Mouse (Mus musculus) left cerebral cortex, postnatal 14 days (tissue): Measurements from ENCODE around the gene Acaca. TPM values are rescaled to one million over a fixed set of nuclear protein-coding genes. Genes with fewer than 3 reads are reported as not detected.
A peak's percentile ranks its signal among the peaks of the same experiment; 100 is the strongest.
"Not testable (repeated sequence)": the region's sequence is repeated elsewhere in the genome, so short reads cannot be mapped to it uniquely, and the experiment has no call there.

Experiments
- DNase-seq, 2 experiments: peaks; one replicate each; pipeline ENCODE4 v3.0.0; 2021 to 2022; ENCODE audit warnings: low spot score in 2 of 2, mixed read lengths in 1 of 2
- intact Hi-C: fragments of 180-260 bp; cut with DNase I; formaldehyde crosslinking; loops from one replicate; pipeline ENCODE4 v1.15.1; 2025
- total RNA-seq, 2 experiments: library from RNA; stranded (reverse); gene quantifications; 2 replicates each; pipeline ENCODE4 v1.2.3; 2021

The Acaca gene
- total RNA-seq, 2 experiments from 2014 or later: 75.7 to 81.2 TPM

DNA sequence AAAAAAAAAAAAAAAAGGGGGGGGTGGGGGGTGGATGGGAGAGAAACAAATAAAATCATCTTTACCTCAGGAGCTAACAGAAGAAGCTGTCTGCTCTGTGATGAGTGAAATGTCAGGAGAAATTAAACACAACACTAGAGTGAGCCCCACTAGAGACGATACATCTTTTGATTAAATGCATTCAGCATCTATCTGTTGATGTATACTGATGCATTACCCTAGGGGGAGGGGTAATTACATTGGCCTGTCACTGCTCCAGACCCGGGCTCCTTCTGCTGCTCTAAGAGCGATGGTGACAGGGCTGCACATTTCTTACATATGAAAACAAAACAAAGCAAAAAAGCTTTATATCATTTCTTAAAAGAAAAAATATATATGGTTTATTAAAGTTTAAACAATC lies 163.8 kb downstream of the Acaca start:
- intact Hi-C loops: no loop called here
- DNase-seq: no peak

DNA sequence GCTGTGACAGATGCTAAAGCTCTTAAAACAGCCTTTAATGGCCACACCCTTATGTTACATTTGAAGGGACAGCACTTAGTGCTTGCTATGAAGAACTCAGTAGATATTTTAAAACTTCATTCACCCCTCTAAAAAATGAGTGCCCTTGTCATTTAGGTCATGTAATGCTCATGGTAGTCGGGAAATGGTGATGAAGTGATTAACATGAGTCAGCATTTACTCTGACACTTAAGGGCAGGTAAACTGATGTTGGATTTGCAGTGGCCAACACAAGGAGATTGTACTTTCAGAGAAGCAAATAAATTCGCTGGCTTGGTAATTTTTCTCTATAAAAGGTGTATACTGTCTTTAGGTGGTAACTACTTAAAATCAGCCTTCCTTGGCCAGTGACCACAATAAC lies 166.9 kb downstream of the Acaca start:
- intact Hi-C loops: no loop called here
- DNase-seq: no peak

DNA sequence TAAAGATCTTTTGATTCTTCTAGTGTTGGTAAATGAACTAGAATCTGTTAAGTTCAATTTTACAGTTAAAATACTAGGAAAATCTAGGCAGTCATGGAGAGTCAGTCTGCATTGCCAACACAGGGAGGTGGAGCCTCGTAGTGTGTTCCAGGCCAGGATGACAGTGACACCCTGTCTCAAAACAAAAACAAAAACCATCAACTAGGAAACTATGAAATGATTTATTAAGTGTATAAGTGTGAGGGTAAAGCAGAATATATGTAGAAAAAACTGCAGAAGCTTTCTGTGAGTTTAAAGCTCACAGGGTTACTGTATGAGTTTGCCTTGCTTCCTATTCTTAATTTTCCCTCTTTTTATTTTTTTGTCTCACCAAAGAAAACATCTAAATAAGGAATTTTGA lies 176.0 kb downstream of the Acaca start:
- intact Hi-C loops: no loop called here
- DNase-seq: no peak

DNA sequence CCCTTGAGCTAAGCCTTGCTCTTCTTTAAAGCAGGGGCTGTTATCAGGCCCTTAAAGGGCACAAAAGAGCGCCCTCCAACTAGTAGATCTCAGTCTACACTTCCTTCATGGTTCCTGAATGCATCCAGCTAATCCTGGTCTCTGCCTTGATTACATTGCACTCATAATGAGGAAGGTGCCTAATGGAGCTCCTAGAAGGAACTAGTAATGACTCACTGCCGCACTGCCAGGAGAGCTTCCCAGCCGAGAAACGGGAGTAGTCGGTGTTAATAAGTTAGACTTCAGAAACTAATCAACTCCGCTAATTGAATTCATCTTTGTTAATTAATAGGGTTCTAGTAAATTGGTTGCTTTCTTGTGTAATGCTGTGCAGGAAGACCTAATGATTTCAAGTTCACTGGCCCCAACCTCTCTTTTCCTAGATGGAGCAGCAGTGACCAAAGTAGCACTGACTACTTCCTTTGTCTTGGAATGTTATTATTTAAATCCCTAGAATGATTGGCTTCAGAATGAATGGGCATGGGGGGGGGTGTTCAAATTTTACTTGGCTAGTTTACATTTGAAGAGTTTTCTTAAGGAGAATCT lies 176.8 kb downstream of the Acaca start:
- intact Hi-C loops: no loop called here
- no peak for DNase-seq

DNA sequence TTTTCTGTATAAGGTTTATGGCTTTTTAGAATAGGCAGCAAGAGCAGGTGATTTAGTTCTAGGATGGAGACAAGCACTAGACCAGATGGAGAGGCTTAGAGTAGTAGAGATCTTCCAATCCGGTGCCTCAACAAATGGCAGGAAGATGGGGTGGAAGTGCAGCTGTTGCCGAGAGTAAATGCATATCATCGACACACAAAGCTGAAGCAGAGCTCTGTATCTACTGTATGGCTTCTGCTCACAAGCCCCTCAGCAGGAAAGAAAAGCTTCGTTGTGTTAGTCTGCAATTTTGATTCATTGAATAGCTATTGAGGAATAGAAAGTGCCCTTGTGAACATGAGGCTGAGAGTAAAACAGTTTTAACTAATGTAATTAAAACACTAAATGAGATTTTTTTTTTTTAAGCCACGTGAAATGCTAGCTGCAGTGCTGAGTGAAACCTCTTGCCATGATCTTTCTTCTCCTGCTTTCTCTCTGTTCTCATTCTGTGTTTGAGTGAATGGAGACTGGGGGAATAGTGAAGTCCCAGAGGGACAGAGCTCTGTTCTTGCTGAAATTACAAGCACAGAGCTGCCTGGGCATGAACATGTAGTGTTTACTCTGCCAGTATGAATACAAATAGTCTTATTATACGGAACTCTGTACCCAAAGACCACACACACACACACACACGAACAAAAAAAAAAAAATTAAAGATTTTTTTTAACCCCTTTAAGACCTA lies 194.7 kb downstream of the Acaca start:
- intact Hi-C loops: no loop called here
- DNase-seq: peak; percentile 7 to 14

DNA sequence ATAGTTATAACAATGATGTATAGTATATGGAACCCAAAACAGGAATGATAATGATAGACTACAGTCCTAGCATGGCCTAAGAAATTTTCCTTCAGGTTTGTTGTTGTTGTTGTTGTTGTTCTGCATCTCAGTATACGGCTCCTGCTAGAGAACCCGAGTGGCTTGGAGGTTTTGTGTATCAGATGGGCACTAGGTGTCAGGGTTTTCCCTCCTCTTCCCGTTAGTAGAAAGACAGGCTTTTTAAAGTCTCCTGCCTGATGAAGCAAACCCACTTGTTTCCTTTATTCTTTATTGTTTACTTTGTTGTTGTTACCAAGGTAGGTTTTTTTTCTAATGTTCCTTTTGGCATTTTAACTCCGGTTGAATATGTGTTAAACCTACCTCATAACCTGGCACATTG lies 197.6 kb downstream of the Acaca start:
- no peak for DNase-seq
- intact Hi-C loops: no loop called here

DNA sequence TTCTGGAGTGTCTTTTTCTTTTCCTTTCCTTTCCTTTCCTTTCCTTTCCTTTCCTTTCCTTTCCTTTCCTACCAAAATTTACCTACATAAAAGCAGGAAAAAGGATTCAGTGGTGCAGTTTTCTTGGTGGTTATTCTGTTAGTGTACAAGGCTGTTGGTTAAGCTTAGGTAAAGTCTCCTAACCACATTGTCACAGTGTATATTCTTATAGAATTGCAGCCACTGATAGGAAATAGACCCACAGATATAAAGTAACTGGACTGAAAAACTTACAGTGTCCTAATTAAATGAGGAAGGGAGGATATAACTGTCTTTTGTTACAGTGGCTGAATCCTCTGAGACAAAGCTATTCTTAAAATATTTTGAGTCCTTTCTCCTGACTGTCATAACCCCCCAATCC lies 202.9 kb downstream of the Acaca start:
- intact Hi-C loops: no loop called here
- no peak for DNase-seq

DNA sequence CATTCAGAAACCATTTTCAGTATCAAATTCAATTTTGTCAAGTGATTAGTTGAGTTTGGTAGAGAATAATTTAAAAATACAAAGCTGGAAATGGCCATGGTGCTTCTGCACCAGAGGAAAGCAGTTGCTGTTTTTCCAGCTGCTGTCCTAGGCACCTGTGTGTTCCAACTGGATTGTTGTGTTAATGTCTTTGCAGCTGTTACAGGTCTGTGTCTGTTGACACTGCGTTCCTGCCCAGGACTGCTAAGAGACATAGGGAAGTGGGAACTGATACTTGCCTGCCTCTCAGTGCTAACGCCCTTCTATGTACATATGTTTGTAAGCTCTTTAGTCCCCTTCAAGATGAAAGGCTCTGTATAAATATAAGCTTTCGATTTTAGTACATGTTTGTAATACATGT lies 203.4 kb downstream of the Acaca start:
- intact Hi-C loops: no loop called here
- no peak for DNase-seq

DNA sequence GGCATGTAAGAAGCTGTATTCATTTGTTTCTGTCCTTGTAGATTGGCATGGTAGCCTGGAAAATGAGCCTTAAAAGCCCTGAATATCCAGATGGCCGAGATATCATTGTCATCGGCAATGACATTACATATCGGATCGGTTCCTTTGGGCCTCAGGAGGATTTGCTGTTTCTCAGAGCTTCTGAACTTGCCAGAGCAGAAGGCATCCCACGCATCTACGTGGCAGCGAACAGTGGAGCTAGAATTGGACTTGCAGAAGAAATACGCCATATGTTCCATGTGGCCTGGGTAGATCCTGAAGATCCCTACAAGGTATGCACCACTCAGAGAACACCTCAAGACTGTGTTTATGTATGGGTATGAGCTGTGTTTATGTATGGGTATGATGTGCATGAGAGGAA lies 208.8 kb downstream of the Acaca start:
- DNase-seq, intact Hi-C loops: not testable (repeated sequence)

DNA sequence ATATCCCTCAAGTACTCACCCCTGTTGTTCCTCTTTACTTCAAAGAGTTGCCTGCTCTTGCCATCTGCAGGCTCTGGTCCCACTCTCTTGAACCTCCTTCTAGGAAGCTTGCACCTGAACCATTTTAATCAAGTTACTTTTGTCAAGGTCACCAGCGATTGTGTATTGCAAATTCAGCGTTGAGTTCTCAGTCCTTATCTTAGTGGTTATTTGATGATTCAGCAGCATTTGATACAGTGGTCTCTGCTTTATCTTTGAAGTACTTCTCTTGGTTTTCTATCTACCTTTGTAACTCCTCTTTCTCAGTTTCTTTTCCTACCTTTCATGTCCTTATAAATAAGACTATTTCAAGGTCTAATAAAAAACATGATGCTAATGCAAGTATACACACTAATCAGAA lies 211.2 kb downstream of the Acaca start:
- no peak for DNase-seq
- intact Hi-C loops: no loop called here

DNA sequence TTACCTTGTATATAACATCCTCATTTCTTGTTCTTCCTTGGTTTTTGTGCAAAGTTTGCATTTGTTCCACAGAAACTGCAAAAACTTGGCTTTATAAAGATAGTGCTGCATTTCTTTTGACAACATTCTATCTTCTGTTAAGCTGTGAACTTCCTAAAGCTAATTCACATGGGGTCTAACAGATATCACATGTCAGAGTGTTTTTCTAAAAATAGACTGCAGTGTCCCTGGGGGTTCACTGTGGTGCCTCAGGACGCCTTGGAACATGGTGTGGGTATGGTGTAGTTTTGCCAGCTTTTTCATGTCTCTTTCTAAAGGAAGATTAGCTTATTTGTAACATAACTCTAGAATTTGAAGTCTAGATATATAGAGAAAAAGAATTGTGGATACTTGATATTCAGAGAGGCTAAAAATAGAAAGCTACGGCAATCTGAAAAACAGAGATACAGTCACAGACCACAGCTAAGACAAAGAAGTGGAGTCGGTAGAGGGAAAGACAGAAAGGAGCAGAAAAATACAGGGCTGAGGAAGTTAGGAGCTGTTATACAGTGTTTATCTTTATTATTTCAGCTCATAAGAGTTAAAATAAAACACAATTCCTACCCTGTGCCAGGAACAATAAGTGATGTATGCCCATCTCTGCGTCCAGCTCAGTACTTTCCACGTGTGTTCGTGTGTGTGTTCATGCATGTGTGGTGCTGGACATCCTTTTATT lies 215.2 kb downstream of the Acaca start:
- DNase-seq: no peak
- intact Hi-C loops: no loop called here

DNA sequence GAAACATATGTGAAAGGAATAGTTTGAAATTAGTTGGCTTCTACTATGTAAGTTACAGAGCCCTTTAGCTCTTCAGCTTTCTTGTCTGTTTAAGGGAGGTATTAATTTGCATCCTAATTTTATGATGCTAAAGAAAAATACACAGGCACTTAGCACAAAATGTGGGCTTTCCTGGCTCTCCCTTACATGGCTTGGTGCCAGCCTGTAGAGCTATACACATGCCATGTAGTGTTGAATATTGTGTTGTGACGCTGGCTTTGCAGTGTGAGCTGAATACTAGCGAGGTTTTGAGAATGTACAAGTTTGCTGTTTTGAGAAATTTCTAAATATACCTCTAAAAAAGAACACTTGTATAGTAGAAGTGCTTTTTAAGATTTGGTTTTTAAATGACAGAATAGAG lies 218.3 kb downstream of the Acaca start:
- peak; percentile 54 to 70 for DNase-seq
- intact Hi-C loops: no loop called here

DNA sequence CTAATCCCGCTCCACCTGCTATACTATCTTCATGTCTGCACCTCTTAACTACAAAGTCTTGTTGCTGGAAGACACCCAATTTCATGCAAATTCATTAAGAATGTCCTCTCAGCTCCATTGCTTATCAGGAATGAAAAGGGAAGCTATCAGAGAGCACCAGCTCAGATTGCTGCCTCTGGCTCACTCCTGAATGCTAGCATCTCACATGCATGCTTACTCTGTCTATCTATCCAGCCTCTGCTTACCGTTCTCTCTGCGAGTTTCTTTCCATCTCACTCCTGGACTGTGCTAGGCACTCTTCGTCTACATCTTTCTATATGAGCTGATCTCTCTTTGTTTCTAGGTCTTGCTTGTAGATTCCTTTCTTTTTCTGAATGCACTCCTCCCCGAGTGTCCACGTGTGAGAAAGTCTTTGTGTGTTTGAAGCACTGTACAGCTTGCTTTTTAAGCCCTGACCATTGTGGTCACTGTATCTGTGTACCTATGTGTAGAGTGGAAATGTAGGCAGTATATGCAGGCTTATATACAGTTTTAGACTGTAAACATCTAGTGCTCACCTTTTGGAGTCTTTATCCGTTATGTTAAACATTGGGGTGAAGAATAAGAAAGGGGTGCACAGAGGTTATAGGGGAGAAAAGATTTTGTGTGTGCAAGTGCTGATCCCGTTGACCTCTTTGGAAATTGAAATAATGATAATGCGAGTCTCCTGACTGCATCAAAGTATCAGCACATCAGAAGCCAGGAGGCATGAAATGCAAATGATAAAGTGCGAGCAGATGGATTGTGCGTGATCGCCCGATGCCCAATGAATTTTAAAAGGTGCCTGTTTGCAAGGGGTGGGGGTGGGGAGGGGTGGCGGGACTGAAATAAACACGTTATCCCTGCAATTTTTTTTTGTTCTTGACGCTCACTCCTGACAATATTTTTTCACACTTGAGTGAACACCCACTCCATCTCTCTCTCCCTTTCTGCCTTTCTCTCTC lies 219.7 kb downstream of the Acaca start:
- no peak for DNase-seq
- intact Hi-C loops: no loop called here

DNA sequence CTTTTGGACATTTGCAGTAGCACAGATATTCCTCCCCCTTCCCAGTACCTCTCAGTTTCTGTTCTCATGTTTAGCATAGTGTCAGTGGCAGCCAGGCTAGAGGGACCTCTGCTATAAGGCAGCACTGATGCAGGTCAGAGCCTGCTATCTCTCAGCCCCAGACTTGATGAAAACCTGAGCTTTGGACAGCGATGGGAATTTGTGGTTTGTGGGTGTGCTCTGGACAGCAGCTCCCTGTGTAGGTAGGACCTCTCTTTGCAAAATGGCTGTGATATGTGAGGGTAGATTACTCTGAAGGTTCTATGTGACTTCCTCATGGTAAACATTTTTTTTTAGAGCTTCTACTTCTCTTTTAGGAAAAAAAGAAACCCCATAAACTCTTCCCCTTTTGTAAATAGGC lies 221.7 kb downstream of the Acaca start:
- DNase-seq: no peak
- intact Hi-C loops: no loop called here

DNA sequence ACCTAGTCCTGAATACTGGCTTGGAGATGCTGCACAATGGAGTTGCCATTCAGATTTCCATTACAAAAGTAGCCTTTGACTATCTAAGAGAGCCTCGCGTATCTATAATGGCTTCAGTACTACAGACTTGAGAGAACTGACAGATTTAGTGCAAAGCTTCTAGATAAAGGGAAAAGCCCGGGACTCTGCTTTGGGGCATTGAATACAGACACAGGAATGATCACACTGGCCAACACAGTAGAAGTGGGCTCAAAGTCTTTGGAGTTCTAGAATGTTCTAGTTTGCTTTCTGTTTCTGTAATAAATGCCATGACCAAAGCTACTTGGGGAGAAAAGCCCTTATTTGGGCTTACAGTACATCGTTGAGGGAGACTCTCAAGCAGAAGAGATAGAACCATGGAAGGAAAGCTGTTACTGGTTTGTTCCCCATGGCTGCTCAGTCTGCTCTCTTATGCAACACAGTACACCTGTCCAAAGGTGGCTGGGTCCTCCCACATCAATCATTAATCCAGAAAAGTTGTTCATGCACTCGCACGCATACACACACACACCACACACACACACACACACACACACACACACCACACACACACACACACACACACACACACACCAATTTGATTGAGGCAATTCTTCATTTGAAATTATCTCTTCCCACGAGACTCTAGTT lies 223.7 kb downstream of the Acaca start:
- intact Hi-C loops: no loop called here
- no peak for DNase-seq

DNA sequence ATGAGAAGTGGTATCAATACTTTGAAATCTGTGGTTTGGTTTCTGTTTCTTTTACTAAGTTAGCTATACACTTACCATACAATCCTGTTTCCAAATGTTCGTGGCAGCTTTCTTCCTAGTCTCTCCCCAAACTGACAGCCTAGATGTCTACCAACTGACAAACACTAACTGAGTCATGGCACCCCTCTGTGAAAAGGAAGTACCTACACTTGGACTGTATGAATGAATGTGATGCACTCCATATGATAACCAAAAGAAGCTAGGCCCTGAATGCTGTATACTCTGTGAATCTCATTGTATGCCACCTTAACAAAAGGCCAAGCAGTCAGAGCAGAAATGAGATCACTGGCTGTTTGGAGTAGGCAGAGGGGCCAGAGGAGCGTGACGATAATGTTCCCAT lies 227.8 kb downstream of the Acaca start:
- intact Hi-C loops: no loop called here
- no peak for DNase-seq

DNA sequence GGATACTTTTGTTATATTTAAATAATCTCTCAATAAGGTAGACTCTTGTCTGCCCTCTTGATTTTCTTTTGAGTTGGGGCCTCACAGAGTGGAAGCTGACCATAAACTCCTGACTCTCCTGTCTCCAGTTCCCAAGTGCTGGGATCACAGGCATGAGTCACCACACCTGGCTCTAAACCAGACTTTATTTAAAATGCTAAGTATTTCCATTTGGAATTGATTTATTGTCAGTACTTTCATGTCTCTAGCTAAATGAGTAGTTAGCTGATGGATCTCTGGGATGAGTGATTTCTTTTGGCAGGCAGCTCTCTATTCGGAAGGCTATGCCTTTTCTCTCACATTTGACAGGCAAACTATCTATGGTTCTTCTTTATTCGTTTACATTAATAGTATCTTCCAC lies 228.3 kb downstream of the Acaca start:
- intact Hi-C loops: no loop called here
- no peak for DNase-seq

DNA sequence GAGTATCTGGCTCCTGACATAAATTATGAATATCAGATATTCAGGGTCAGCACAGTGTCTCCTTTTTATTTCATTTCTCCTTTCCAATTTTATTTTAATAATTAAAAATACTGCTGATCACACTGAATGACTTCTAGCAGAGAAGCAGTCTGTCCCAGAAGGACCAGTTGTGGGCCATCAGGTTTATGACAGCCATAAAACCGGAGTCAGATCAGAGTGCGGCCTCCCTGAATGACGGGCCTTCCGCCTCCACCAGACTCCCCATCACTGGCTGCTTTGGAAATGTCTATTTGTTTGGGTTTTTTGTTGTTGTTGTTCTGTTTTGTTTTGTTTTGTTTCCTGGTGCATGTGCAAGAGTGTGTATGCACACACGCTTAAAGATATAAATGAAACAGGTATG lies 232.1 kb downstream of the Acaca start:
- no peak for DNase-seq
- intact Hi-C loops: no loop called here

DNA sequence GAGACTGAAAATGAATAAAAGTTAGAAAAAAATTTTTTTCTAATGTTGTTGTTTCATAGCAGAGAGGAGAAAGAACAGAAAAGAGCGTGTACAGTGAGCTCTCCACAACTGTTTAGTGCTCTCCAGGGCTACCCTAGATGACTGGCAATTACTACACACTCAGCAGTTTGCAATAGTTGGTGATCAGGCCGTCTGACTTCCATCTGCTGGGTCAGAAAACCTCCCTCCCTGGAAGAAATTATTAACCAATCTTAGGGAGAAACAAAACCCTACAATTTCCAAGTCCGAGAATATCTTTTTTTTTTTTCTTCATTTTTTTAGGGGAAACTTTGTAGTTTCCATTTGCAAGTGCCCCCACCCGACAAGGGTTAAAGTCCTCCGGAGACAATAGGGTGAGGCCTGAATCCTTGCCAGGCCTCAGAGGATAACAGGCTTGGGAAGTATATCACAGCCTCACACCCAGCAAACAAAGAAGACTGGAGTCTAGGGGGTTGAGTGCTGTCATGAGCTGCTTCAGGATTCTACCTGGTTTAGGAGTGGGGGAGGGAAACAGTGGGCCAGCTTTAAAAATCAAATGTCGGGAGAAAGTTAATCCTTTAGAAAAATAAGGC lies 233.3 kb downstream of the Acaca start:
- intact Hi-C loops: no loop called here
- no peak for DNase-seq
